26 mouse cellular contexts compared by ENCODE assay signal in the genomic region with DNA sequence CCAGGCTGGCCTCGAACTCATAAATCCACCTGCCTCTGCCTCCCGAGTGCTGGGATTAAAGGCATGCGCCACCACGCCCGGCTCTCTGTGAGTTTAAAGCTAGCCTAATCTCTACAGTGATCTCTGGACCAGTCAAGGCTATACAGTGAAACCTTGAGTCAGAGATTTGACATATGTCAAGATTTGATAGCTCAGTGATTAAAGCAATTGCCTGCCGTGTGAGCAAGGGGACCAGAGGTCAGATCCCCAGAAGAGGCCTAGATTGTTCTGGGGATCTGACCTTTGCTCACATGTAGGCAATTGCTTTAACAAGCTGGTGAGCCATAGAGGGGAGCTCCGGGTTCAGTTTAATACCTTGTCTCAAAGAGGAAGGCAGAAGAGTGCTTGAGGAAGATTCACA. TPM values are rescaled to one million over a fixed set of nuclear protein-coding genes. Genes with fewer than 3 reads are reported as not detected.
DNase-seq lines count a peak whose midpoint lies in the region; ATAC-seq and TF ChIP-seq lines count a peak whose summit lies in the region.
"Had no signal": no experiment of that assay in that cellular context is flagged by ENCODE, and none has a peak within 500 bp of the region (broad histone marks: within the 10 kb centered on the region; RNA-seq: fewer than 3 reads in every experiment).

No protein-coding gene starts in this region.

- H3K27ac ChIP-seq in intestine, embryonic 15.5 days: no peak overlapping the region
- H3K27ac ChIP-seq in intestine, postnatal 0 days (ENCODE audit: low read depth, low read length): no peak overlapping the region
- H3K27ac ChIP-seq: embryonic facial prominence, embryonic 13.5 days; embryonic facial prominence, embryonic 15.5 days; forebrain, embryonic 10.5 days; forebrain, embryonic 12.5 days had no signal

- peak; percentile 88 for ATAC-seq in intestine, embryonic 15.5 days
- ATAC-seq in intestine, postnatal 0 days: peak; percentile 88
- ATAC-seq: CD4-positive, CD25-positive, alpha-beta regulatory T cell, adult 4 months; forebrain, embryonic 14.5 days; forebrain, embryonic 16.5 days; Patski had no signal

- peak; percentile 49 for DNase-seq in heart, adult 11 months
- DNase-seq in heart, adult 8-10 months (ENCODE audit: low spot score): no peak
- DNase-seq in cerebellum, postnatal 4 days (ENCODE audit: low spot score in 2 of 2): no peak
- DNase-seq: adrenal gland, adult 2 months; adrenal gland, postnatal 10 days; adrenal gland, postnatal 36 days; B cell, adult 2 months; cerebellum, adult 11-12 months; cerebellum, adult 2 months; cerebellum, adult 9-10 months; cerebellum, postnatal 10 days; cerebellum, postnatal 25 days; embryo, embryonic 11 days had no signal

- WGBS in intestine, embryonic 15.5 days: 71% methylated on average over 7 of the region's 7 CpGs
- WGBS in intestine, postnatal 0 days: 46% methylated on average over 7 of the region's 7 CpGs

- H3K9ac ChIP-seq in intestine, embryonic 15.5 days: no peak overlapping the region
- H3K9ac ChIP-seq in intestine, postnatal 0 days (ENCODE audit: low read depth, low read length): no peak overlapping the region
- H3K9ac ChIP-seq: embryonic facial prominence, embryonic 13.5 days; embryonic facial prominence, embryonic 15.5 days; forebrain, embryonic 12.5 days had no signal

- no peaks in the 10 kb centered on the region for H3K27me3 ChIP-seq in intestine, embryonic 15.5 days (replicated peaks)
- no peaks in the 10 kb centered on the region for H3K27me3 ChIP-seq in intestine, postnatal 0 days (replicated peaks; ENCODE audit: control insufficient read depth, insufficient read depth, low read length)
- H3K27me3 ChIP-seq: CH12.LX; embryonic facial prominence, embryonic 13.5 days; embryonic facial prominence, embryonic 15.5 days; forebrain, embryonic 12.5 days; Patski had no signal

- H3K36me3 ChIP-seq in intestine, embryonic 15.5 days: no peaks in the 10 kb centered on the region
- H3K36me3 ChIP-seq in intestine, postnatal 0 days (ENCODE audit: control insufficient read depth, insufficient read depth): no peaks in the 10 kb centered on the region
- H3K36me3 ChIP-seq: embryonic facial prominence, embryonic 13.5 days; embryonic facial prominence, embryonic 15.5 days; forebrain, embryonic 10.5 days; forebrain, embryonic 12.5 days; G1E had no signal

- TF ChIP-seq CTCF in intestine, postnatal 0 days (IDR thresholded peaks at IDR 0.05; ENCODE audit: low read depth): peak; percentile 17; the same call in 1 of the 2 replicates

- no peak overlapping the region for H3K4me2 ChIP-seq in intestine, embryonic 15.5 days (replicated peaks)
- no peak overlapping the region for H3K4me2 ChIP-seq in intestine, postnatal 0 days (replicated peaks; ENCODE audit: low read depth)
- H3K4me2 ChIP-seq: embryonic facial prominence, embryonic 13.5 days; embryonic facial prominence, embryonic 15.5 days; forebrain, embryonic 12.5 days had no signal

- H3K9me3 ChIP-seq in intestine, embryonic 15.5 days: no peaks in the 10 kb centered on the region
- no peaks in the 10 kb centered on the region for H3K9me3 ChIP-seq in intestine, postnatal 0 days (ENCODE audit: control insufficient read depth)
- H3K9me3 ChIP-seq: embryonic facial prominence, embryonic 13.5 days; embryonic facial prominence, embryonic 15.5 days; forebrain, embryonic 10.5 days; forebrain, embryonic 12.5 days; G1E had no signal

- no peaks in the 10 kb centered on the region for H3K4me1 ChIP-seq in intestine, embryonic 15.5 days (replicated peaks)
- no peaks in the 10 kb centered on the region for H3K4me1 ChIP-seq in intestine, postnatal 0 days (replicated peaks; ENCODE audit: control insufficient read depth, insufficient read depth, low read length)
- H3K4me1 ChIP-seq: embryonic facial prominence, embryonic 13.5 days; embryonic facial prominence, embryonic 15.5 days; forebrain, embryonic 10.5 days; forebrain, embryonic 12.5 days had no signal

- no peak overlapping the region for H3K4me3 ChIP-seq in intestine, embryonic 15.5 days (replicated peaks)
- no peak overlapping the region for H3K4me3 ChIP-seq in intestine, postnatal 0 days (ENCODE audit: low read depth, low read length)
- H3K4me3 ChIP-seq: embryonic facial prominence, embryonic 13.5 days; embryonic facial prominence, embryonic 15.5 days; erythroblast, embryonic 14.5 days; forebrain, embryonic 10.5 days; forebrain, embryonic 12.5 days had no signal

RNA-seq across cellular contexts. Expression of a gene that starts 10.4 kb away (rescaled TPM):
- total RNA-seq in heart, adult 8-10 months (2022): 10 to 100 TPM; 13.4 to 17.6 (median 14.7) TPM
- polyA plus RNA-seq in intestine, embryonic 15.5 days (2015; fragmentation: Nextera tagmentation; extraction: Ambion mirVana): 13.6 and 15.0 TPM in 2 replicates
- 9.6 and 10.0 TPM in 2 replicates for polyA plus RNA-seq in intestine, postnatal 0 days (2015; fragmentation: Nextera tagmentation; extraction: Ambion mirVana)
